Mouse (Mus musculus): Measurements from ENCODE around the gene Crebrf. TPM values are rescaled to one million over a fixed set of nuclear protein-coding genes. Genes with fewer than 3 reads are reported as not detected.
A peak's percentile ranks its signal among the peaks of the same experiment; 100 is the strongest.

The Crebrf gene
- polyA plus RNA-seq, 1 experiment from 2014 or later = 4.6 TPM

DNA sequence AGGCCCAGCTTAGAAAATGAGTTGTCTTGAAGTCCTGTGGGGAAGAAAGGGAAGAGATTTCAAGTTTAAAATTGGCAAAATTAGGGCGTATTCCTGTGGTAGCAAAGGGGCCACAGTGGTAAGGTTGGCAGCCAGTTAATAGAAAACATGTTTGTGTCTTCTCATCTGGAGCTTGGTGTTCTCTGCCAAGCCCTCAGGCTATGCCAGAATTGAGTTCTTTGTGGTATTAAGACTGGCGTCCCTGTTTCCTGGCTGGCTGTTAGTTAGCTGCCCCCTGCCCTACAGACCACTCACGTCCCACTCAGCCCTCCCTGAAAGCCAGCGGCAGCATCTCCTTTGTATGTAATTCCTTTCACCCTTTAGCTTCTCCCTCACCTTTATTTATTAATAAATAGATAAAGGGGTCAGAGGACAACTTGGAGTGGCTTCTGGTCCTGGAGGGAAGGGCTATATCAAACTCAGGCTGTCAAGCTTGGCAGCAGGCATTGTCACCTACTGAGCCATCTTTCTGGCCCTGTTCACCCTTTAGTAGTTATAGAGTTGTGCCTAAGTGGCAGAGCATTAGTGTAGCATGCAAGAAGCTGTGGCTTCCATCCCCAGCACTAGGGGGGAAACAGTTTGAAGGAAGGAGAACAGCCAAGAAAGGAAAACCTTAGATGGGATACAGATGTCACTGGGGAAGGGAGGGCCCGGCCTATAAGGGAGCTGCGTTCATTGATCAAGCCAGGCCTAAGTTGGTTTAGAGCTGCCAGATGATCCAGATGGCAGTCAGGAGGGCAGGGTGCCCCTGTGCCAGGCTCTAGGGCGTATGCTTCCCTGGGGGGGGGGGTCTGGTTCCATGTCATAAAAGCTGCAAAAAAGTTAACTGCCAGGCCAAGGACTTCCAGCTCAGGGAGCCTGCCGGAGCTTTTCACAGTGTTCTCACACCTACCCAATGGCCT is 26.4 kb upstream of the Crebrf start:
- Histone ChIP-seq H3K36me3 (ENCODE audit: control insufficient read depth, insufficient read depth, low read length) (no peaks in the 10 kb centered on the region), H3K4me2 (no peak overlapping the region), H3K9me3 (replicated peaks; ENCODE audit: control insufficient read depth, low read length) (no peaks in the 10 kb centered on the region), H3K27me3 (ENCODE audit: control insufficient read depth, insufficient read depth, low read length) (no peaks in the 10 kb centered on the region), H3K4me3 (ENCODE audit: low read depth, low read length) (no peak overlapping the region), H3K27ac (ENCODE audit: low read depth, low read length) (0 out of 2 replicates have a peak overlapping the region, but pooled peaks have one; percentile 10), H3K9ac (ENCODE audit: low read depth, low read length) (0 out of 2 replicates have a peak overlapping the region, but pooled peaks have one; percentile 39), H3K4me1 (ENCODE audit: control insufficient read depth, insufficient read depth, low read length) (peaks cover 21% of the 10 kb centered on the region)
- WGBS (ENCODE audit: insufficient replicate concordance) = 79% methylated on average over 8 of the region's 8 CpGs
- no peak for ATAC-seq (replicated peaks; ENCODE audit: insufficient number of reproducible peaks, low FRiP score, low TSS enrichment)

DNA sequence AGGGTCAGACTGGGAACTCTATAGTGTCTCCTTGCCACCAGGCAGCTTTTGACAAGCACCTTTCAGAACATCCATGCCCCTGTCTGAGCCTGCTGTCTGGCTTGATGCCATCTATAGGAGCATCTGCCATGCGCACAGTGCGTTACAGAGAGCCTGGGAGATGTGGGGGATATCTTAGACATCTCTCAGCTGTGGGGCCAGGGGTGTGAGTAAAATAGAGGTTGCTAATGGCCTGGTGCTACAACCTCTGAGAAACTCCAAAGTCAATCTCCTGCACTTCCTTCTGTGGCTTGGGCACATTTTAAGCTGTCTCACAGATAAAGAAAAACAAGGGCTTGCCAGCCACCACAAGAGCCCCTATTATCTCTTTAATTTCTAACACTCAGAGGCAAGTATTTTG is 25.6 kb upstream of the Crebrf start:
- Histone ChIP-seq H3K9me3 (replicated peaks; ENCODE audit: control insufficient read depth, low read length) (no peaks in the 10 kb centered on the region), H3K4me3 (ENCODE audit: low read depth, low read length) (no peak overlapping the region), H3K36me3 (ENCODE audit: control insufficient read depth, insufficient read depth, low read length) (no peaks in the 10 kb centered on the region), H3K4me2 (no peak overlapping the region), H3K27me3 (ENCODE audit: control insufficient read depth, insufficient read depth, low read length) (no peaks in the 10 kb centered on the region), H3K27ac (ENCODE audit: low read depth, low read length) (no peak overlapping the region), H3K4me1 (ENCODE audit: control insufficient read depth, insufficient read depth, low read length) (peaks cover 22% of the 10 kb centered on the region), H3K9ac (ENCODE audit: low read depth, low read length) (no peak overlapping the region)
- ATAC-seq (replicated peaks; ENCODE audit: insufficient number of reproducible peaks, low FRiP score, low TSS enrichment) = no peak
- 74% methylated on average over 2 of the region's 2 CpGs for WGBS (ENCODE audit: insufficient replicate concordance)

DNA sequence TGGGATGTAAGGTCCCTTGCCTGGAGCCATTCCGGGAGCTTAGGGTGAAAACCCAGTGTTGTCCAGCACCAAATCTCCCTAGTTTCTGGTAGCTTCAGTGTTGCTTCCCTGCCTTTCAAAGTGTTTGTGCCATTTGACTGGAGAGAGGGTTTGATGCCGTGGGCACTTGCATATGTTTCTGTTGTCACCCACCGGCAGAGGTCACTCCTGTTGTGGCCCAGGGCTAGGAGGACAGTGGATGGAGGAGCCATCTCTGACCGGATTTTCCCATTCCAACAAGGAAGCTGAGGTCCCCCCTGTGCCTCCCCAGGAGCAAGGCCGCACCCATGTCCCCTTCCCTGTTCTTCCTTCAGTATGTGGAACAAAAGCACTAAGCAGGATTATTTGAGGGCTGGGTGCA is 25.2 kb upstream of the Crebrf start:
- Histone ChIP-seq H3K9me3 (replicated peaks; ENCODE audit: control insufficient read depth, low read length) (no peaks in the 10 kb centered on the region), H3K4me1 (ENCODE audit: control insufficient read depth, insufficient read depth, low read length) (peaks cover 22% of the 10 kb centered on the region), H3K27ac (ENCODE audit: low read depth, low read length) (no peak overlapping the region), H3K4me2 (no peak overlapping the region), H3K36me3 (ENCODE audit: control insufficient read depth, insufficient read depth, low read length) (0 out of 2 replicates have a peak, but pooled peaks cover under 1% of the 10 kb centered on the region), H3K27me3 (ENCODE audit: control insufficient read depth, insufficient read depth, low read length) (no peaks in the 10 kb centered on the region), H3K9ac (ENCODE audit: low read depth, low read length) (no peak overlapping the region), H3K4me3 (ENCODE audit: low read depth, low read length) (no peak overlapping the region)
- 75% methylated on average over 5 of the region's 5 CpGs for WGBS (ENCODE audit: insufficient replicate concordance)
- ATAC-seq (replicated peaks; ENCODE audit: insufficient number of reproducible peaks, low FRiP score, low TSS enrichment) = no peak

DNA sequence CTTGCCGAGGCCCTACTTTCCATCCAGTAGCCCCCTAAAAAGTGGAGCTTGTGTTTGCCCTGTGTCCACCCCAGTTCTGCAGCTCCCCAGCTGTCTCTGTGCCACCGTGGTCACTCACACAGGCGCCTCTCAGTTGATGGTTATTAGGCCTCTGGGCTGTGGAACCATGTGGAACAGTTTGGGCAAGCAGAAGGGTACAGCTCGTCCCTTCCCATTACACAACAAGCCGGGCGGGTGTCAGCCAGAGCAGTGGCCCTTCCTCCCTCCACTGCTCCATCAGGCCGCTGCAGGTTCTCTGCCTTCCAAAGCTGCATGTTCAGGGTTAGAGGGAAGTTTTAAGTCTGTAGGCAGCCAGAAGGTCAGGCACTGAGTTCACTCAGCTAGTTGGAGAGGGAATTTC is 24.3 kb upstream of the Crebrf start:
- no peak overlapping the region for H3K4me2 ChIP-seq
- no peak overlapping the region for H3K27ac ChIP-seq (ENCODE audit: low read depth, low read length)
- no peak overlapping the region for H3K4me3 ChIP-seq (ENCODE audit: low read depth, low read length)
- peaks cover 4% of the 10 kb centered on the region; the same call in 1 of the 2 replicates for H3K36me3 ChIP-seq (ENCODE audit: control insufficient read depth, insufficient read depth, low read length)
- peaks cover 22% of the 10 kb centered on the region for H3K4me1 ChIP-seq (ENCODE audit: control insufficient read depth, insufficient read depth, low read length)
- no peaks in the 10 kb centered on the region for H3K9me3 ChIP-seq (replicated peaks; ENCODE audit: control insufficient read depth, low read length)
- H3K27me3 ChIP-seq (ENCODE audit: control insufficient read depth, insufficient read depth, low read length) = no peaks in the 10 kb centered on the region
- ATAC-seq (replicated peaks; ENCODE audit: insufficient number of reproducible peaks, low FRiP score, low TSS enrichment) = no peak
- H3K9ac ChIP-seq (ENCODE audit: low read depth, low read length) = no peak overlapping the region
- whole genome bisulfite sequencing (ENCODE audit: insufficient replicate concordance) = 77% methylated on average over 7 of the region's 7 CpGs

DNA sequence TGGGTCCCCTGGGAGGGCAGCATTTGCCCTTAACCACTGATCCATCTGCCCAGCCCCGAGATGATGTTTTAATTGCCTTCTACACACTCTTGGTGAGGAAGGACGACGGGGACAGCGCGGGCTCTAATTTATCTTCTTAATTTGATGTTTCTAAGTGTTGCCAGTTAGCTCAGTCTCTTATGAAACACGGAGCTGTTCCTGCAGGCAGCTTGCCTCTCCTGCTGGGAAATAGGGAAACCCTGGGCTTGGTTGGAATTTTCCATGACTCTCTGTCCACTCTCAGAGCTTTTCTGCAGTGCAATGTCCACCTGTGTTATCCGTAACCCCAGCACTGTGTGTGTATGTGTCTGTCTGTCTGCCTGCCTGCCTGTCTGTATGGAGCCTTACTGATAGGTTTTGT is 22.0 kb upstream of the Crebrf start:
- H3K9ac ChIP-seq (ENCODE audit: low read depth, low read length) = no peak overlapping the region
- peaks cover 7% of the 10 kb centered on the region; the same call in 1 of the 2 replicates for H3K36me3 ChIP-seq (ENCODE audit: control insufficient read depth, insufficient read depth, low read length)
- no peak overlapping the region for H3K4me3 ChIP-seq (ENCODE audit: low read depth, low read length)
- H3K27ac ChIP-seq (ENCODE audit: low read depth, low read length) = no peak overlapping the region
- no peaks in the 10 kb centered on the region for H3K9me3 ChIP-seq (replicated peaks; ENCODE audit: control insufficient read depth, low read length)
- WGBS (ENCODE audit: insufficient replicate concordance) = 79% methylated on average over 7 of the region's 7 CpGs
- no peak overlapping the region for H3K4me2 ChIP-seq
- no peaks in the 10 kb centered on the region for H3K27me3 ChIP-seq (ENCODE audit: control insufficient read depth, insufficient read depth, low read length)
- ATAC-seq (replicated peaks; ENCODE audit: insufficient number of reproducible peaks, low FRiP score, low TSS enrichment) = no peak
- H3K4me1 ChIP-seq (ENCODE audit: control insufficient read depth, insufficient read depth, low read length) = peaks cover 22% of the 10 kb centered on the region

DNA sequence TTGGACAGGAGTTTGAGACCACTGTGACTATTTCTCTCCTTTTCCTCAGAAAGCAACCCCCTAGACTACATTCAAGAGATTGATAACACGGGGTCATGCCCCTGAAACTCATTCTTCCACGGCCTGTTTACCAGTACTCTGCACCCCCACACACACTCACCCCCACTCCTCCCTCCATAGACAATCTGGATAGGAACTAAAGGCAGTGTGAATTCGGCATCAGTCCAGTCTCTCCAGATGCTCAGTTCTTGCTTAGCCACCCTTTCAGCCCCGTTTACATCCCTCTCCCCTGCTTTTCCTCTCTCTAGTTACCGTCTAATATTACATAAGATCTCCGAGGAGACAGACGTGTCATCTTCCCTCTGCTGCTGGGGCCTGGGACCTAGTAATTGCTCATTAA is 21.3 kb upstream of the Crebrf start:
- no peak for ATAC-seq (replicated peaks; ENCODE audit: insufficient number of reproducible peaks, low FRiP score, low TSS enrichment)
- 71% methylated on average over 7 of the region's 7 CpGs for WGBS (ENCODE audit: insufficient replicate concordance)
- H3K9me3 ChIP-seq (replicated peaks; ENCODE audit: control insufficient read depth, low read length) = no peaks in the 10 kb centered on the region
- peaks cover 19% of the 10 kb centered on the region for H3K4me1 ChIP-seq (ENCODE audit: control insufficient read depth, insufficient read depth, low read length)
- no peak overlapping the region for H3K4me3 ChIP-seq (ENCODE audit: low read depth, low read length)
- no peaks in the 10 kb centered on the region for H3K27me3 ChIP-seq (ENCODE audit: control insufficient read depth, insufficient read depth, low read length)
- H3K9ac ChIP-seq (ENCODE audit: low read depth, low read length) = no peak overlapping the region
- H3K4me2 ChIP-seq = no peak overlapping the region
- H3K36me3 ChIP-seq (ENCODE audit: control insufficient read depth, insufficient read depth, low read length) = peaks cover 7% of the 10 kb centered on the region; the same call in 1 of the 2 replicates
- H3K27ac ChIP-seq (ENCODE audit: low read depth, low read length) = no peak overlapping the region

DNA sequence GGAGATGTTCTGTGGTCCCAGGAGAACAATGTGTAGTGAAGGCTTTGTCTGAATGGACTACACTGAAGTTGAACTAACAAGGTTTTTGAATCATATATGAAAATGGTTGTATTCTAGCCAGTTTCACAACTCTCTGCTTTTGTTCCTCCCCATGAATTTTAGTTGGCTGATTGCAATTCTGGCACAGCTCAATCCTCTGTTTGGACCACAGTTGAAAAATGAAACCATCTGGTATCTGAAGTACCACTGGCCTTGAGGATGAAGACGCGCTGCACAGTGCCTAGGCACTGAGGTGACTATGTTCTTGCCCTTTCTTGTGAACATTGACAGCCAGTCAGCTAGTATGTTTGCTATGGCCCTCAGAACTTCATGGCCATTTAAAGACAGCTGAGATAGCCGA is 20.3 kb upstream of the Crebrf start:
- peaks cover 10% of the 10 kb centered on the region; the same call in 1 of the 2 replicates for H3K36me3 ChIP-seq (ENCODE audit: control insufficient read depth, insufficient read depth, low read length)
- H3K27me3 ChIP-seq (ENCODE audit: control insufficient read depth, insufficient read depth, low read length) = no peaks in the 10 kb centered on the region
- H3K9me3 ChIP-seq (replicated peaks; ENCODE audit: control insufficient read depth, low read length) = no peaks in the 10 kb centered on the region
- H3K9ac ChIP-seq (ENCODE audit: low read depth, low read length) = no peak overlapping the region
- H3K4me3 ChIP-seq (ENCODE audit: low read depth, low read length) = no peak overlapping the region
- ATAC-seq (replicated peaks; ENCODE audit: insufficient number of reproducible peaks, low FRiP score, low TSS enrichment) = no peak
- H3K4me1 ChIP-seq (ENCODE audit: control insufficient read depth, insufficient read depth, low read length) = peaks cover 21% of the 10 kb centered on the region
- 94% methylated on average over 3 of the region's 3 CpGs for WGBS (ENCODE audit: insufficient replicate concordance)
- H3K27ac ChIP-seq (ENCODE audit: low read depth, low read length) = no peak overlapping the region
- no peak overlapping the region for H3K4me2 ChIP-seq

DNA sequence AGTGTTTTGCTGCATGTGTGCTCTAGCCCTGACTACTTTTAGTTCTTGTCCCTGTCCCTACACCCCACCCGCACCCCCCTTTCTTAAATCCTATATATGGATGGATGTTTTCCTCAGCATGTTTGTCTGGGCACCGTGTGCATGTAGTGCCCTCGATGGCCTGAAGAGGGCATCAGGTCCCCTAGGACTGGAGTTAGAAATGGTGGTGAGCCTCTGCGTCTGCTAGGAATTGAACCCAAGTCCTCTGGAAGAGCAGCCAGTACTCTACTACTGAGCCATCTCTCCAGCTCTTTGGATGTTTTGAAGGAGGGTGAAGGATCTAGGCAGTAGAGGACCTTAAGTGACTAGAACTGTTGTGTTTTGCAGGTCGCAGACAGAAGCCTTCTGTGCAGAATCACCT is 16.6 kb upstream of the Crebrf start:
- Histone ChIP-seq H3K4me2 (no peak overlapping the region), H3K4me1 (ENCODE audit: control insufficient read depth, insufficient read depth, low read length) (peaks cover 42% of the 10 kb centered on the region), H3K4me3 (ENCODE audit: low read depth, low read length) (no peak overlapping the region), H3K27me3 (ENCODE audit: control insufficient read depth, insufficient read depth, low read length) (no peaks in the 10 kb centered on the region), H3K27ac (ENCODE audit: low read depth, low read length) (no peak overlapping the region), H3K9ac (ENCODE audit: low read depth, low read length) (no peak overlapping the region), H3K36me3 (ENCODE audit: control insufficient read depth, insufficient read depth, low read length) (peaks cover 10% of the 10 kb centered on the region; the same call in 1 of the 2 replicates), H3K9me3 (replicated peaks; ENCODE audit: control insufficient read depth, low read length) (no peaks in the 10 kb centered on the region)
- ATAC-seq (replicated peaks; ENCODE audit: insufficient number of reproducible peaks, low FRiP score, low TSS enrichment) = no peak
- WGBS (ENCODE audit: insufficient replicate concordance) = 85% methylated on average over 5 of the region's 5 CpGs

All from heart, embryonic 11.5 days (tissue).